Mouse (Mus musculus) cortical plate, adult 2 months (tissue): ENCODE results near the gene Slc7a7.

Experiments
- CTCF ChIP-seq: fragments of 200-500 bp; IDR thresholded peaks from 2 replicates; pipeline ENCODE4 v1.5.1; 2011; ENCODE audit warnings: mild to moderate bottlenecking, control low read depth, low read length; ENCODE audit not compliant: insufficient read depth; ENCODE audit errors: extremely low read depth
- POLR2A ChIP-seq: fragments of 200-500 bp; IDR thresholded peaks from 2 replicates; pipeline ENCODE4 v1.6.1; 2011; ENCODE audit warnings: mild to moderate bottlenecking, low read length, control low read depth; ENCODE audit not compliant: insufficient read depth; ENCODE audit errors: extremely low read depth

- no peak for TF ChIP-seq CTCF
- no peak for TF ChIP-seq POLR2A
Measured at GRCm38 (mm10) chr14:54387546-54387945, 30.0 kb downstream of the Slc7a7 start.
